Mouse (Mus musculus): Measurements from ENCODE around the gene Gse1. TPM values are rescaled to one million over a fixed set of nuclear protein-coding genes. Genes with fewer than 3 reads are reported as not detected.

Gene Gse1
- polyA plus RNA-seq, 1 experiment from 2014 or later = 6.9 TPM

DNA sequence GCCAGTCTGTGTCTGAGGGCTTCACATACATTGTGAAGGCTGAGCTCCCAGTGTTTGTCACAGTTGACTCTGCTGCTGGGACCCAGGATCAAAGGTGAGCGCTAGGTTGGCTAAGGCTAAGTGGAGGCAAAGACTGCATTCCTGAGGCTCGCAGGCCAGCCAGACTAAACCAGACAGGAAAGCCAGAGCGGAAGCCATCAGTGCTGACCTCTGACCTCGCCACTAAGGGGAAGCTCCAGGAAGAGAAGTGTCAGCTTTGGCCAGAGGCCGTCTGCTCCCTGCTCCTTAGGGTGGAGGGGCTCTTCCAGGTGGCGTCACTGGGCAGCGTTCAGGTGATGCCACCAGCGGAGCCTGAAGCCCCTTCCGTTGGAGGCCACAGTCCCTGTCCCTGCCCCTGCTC, 347.5 kb downstream of the Gse1 start:
- H3K27ac ChIP-seq (ENCODE audit: low read length) = no peak overlapping the region
- no peak overlapping the region for H3K4me2 ChIP-seq (ENCODE audit: low read depth, low read length)
- H3K9me3 ChIP-seq (replicated peaks; ENCODE audit: control insufficient read depth, low read length) = no peaks in the 10 kb centered on the region
- no peak overlapping the region for H3K9ac ChIP-seq (ENCODE audit: low read length)
- no peak for ATAC-seq (ENCODE audit: insufficient read depth, low FRiP score)
- peaks cover 51% of the 10 kb centered on the region for H3K36me3 ChIP-seq (ENCODE audit: control insufficient read depth, insufficient read depth, low read length)
- WGBS = 63% methylated on average over 9 of the region's 9 CpGs
- no peaks in the 10 kb centered on the region for H3K4me1 ChIP-seq (ENCODE audit: control insufficient read depth, insufficient read depth, low read length)
- H3K4me3 ChIP-seq (replicated peaks; ENCODE audit: low read length) = no peak overlapping the region
- H3K27me3 ChIP-seq (ENCODE audit: control insufficient read depth, insufficient read depth, low read length) = no peaks in the 10 kb centered on the region

DNA sequence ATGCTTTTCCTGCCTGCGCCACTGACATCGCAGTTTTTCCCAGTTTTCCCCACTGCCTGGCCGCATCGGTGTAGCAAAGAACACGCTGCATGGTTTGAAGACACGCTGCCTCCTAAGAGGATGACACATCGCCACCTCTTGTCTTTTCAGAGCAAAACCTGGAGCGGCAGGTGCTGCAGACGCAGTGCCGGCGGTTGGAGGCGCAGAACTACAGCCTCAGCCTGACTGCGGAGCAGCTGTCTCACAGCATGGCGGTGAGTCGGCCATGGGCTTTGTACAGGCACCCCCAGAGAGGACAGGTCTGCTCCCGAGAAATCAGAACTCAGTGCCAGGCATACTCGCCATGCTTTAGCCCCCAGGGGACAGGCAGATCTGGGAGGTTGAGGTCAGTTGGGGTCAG, 349.6 kb downstream of the Gse1 start:
- H3K4me2 ChIP-seq (ENCODE audit: low read depth, low read length) = no peak overlapping the region
- no peak for ATAC-seq (ENCODE audit: insufficient read depth, low FRiP score)
- H3K4me1 ChIP-seq (ENCODE audit: control insufficient read depth, insufficient read depth, low read length) = no peaks in the 10 kb centered on the region
- no peak overlapping the region for H3K9ac ChIP-seq (ENCODE audit: low read length)
- H3K27me3 ChIP-seq (ENCODE audit: control insufficient read depth, insufficient read depth, low read length) = no peaks in the 10 kb centered on the region
- peaks cover 55% of the 10 kb centered on the region for H3K36me3 ChIP-seq (ENCODE audit: control insufficient read depth, insufficient read depth, low read length)
- H3K4me3 ChIP-seq (replicated peaks; ENCODE audit: low read length) = no peak overlapping the region
- no peak overlapping the region for H3K27ac ChIP-seq (ENCODE audit: low read length)
- 92% methylated on average over 17 of the region's 17 CpGs for WGBS
- H3K9me3 ChIP-seq (replicated peaks; ENCODE audit: control insufficient read depth, low read length) = no peaks in the 10 kb centered on the region

DNA sequence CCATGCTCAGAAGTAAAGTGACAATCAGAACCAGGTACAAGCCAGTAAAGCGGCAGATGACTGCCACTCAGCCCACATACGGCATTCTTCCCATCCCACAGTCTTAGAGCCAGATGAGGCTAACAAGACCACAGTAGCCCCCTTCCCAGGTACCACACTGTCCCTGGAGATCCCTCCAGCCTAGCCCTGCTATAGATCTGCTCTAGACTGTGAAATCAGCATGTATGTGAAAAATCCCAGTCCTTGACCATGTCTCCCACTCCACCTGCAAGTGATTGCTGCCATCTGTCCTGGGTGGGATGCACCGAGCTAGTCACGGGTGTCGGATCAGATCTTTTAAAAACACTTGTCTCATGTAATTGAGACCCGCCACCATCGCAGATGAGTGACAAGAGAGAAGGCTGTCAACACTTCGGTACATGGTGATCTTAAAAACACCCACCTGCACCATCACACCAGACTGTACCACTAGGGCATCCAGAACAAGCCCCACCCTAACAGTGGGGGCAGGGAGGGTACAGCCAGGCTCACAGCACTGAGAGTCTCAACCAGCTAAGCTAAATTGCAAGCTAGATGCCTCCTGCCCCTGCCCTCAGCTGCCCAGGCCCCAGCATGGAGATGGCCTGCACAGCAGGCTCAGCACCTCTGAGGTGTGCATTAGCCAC, 352.2 kb downstream of the Gse1 start:
- Histone ChIP-seq H3K27me3 (ENCODE audit: control insufficient read depth, insufficient read depth, low read length) (no peaks in the 10 kb centered on the region), H3K9ac (ENCODE audit: low read length) (no peak overlapping the region), H3K4me3 (replicated peaks; ENCODE audit: low read length) (no peak overlapping the region), H3K4me2 (ENCODE audit: low read depth, low read length) (no peak overlapping the region), H3K9me3 (replicated peaks; ENCODE audit: control insufficient read depth, low read length) (no peaks in the 10 kb centered on the region), H3K36me3 (ENCODE audit: control insufficient read depth, insufficient read depth, low read length) (peaks cover 47% of the 10 kb centered on the region), H3K4me1 (ENCODE audit: control insufficient read depth, insufficient read depth, low read length) (no peaks in the 10 kb centered on the region), H3K27ac (ENCODE audit: low read length) (no peak overlapping the region)
- whole genome bisulfite sequencing = 91% methylated on average over 8 of the region's 8 CpGs
- no peak for ATAC-seq (ENCODE audit: insufficient read depth, low FRiP score)

DNA sequence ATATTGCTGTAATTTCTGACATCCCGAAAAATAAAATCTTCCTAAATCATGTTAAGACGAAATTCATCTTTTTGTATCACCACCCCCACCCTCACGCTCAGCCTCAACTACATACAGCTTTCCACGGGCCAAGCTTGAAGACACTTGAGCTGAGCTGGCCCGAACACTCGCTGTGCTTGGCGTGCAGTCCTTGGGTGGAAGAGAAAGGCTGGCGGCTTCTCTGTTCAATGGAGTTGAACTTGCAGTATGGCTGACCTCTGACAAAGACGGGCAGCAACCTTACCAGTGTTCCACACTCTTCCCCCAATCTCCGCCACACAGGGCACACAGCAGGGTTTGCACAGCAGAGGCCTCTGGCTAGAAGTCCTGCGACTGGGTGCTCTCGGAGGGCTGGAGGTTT, 353.1 kb downstream of the Gse1 start:
- H3K9me3 ChIP-seq (replicated peaks; ENCODE audit: control insufficient read depth, low read length) = no peaks in the 10 kb centered on the region
- ATAC-seq (ENCODE audit: insufficient read depth, low FRiP score) = no peak
- H3K36me3 ChIP-seq (ENCODE audit: control insufficient read depth, insufficient read depth, low read length) = peaks cover 47% of the 10 kb centered on the region
- no peak overlapping the region for H3K27ac ChIP-seq (ENCODE audit: low read length)
- no peaks in the 10 kb centered on the region for H3K27me3 ChIP-seq (ENCODE audit: control insufficient read depth, insufficient read depth, low read length)
- H3K4me1 ChIP-seq (ENCODE audit: control insufficient read depth, insufficient read depth, low read length) = no peaks in the 10 kb centered on the region
- no peak overlapping the region for H3K9ac ChIP-seq (ENCODE audit: low read length)
- WGBS = 90% methylated on average over 12 of the region's 12 CpGs
- no peak overlapping the region for H3K4me3 ChIP-seq (replicated peaks; ENCODE audit: low read length)
- no peak overlapping the region for H3K4me2 ChIP-seq (ENCODE audit: low read depth, low read length)

DNA sequence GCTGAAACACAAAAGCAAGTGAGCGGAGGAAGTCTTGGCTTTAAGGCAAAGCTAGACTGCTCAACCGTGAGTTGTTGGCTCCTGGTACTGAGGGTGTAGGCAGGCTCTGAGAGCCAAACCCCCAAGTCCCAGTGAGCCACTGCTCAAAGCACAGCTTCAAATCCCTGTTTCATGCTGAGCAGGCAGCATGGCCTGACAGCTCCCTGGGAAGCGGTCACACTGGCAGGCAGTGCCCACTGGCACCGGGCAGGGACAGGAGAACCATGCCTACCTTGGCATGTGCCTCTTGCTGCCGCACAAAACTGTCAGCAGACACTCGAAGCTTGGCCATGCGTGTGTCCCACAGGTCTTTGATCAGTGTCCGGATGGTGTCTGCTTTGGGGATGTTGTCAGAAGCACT, 353.6 kb downstream of the Gse1 start:
- H3K4me1 ChIP-seq (ENCODE audit: control insufficient read depth, insufficient read depth, low read length) = no peaks in the 10 kb centered on the region
- H3K4me2 ChIP-seq (ENCODE audit: low read depth, low read length) = no peak overlapping the region
- WGBS = 93% methylated on average over 8 of the region's 8 CpGs
- H3K36me3 ChIP-seq (ENCODE audit: control insufficient read depth, insufficient read depth, low read length) = peaks cover 46% of the 10 kb centered on the region
- H3K27me3 ChIP-seq (ENCODE audit: control insufficient read depth, insufficient read depth, low read length) = no peaks in the 10 kb centered on the region
- no peak overlapping the region for H3K9ac ChIP-seq (ENCODE audit: low read length)
- no peaks in the 10 kb centered on the region for H3K9me3 ChIP-seq (replicated peaks; ENCODE audit: control insufficient read depth, low read length)
- no peak overlapping the region for H3K27ac ChIP-seq (ENCODE audit: low read length)
- ATAC-seq (ENCODE audit: insufficient read depth, low FRiP score) = no peak
- H3K4me3 ChIP-seq (replicated peaks; ENCODE audit: low read length) = no peak overlapping the region

DNA sequence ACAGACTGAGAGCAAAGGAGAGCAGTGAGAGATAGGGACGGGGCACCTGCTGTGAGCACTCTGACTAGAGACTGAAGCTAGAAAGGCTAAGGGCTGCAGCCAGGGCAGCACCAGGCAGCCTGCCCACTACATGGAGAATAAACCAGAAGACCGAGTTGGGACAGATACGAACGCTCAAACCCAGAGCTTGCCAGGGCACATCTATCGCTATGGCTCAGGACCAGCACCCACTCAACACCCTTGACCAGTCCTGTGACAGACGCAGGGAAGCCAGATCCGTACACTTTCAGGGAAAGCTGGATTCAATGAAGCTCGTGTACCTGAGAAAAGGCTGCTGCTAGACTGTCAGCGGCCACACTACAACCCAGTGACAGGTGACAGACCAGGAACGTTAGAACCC, 357.3 kb downstream of the Gse1 start:
- peaks cover 11% of the 10 kb centered on the region for H3K4me1 ChIP-seq (ENCODE audit: control insufficient read depth, insufficient read depth, low read length)
- no peaks in the 10 kb centered on the region for H3K9me3 ChIP-seq (replicated peaks; ENCODE audit: control insufficient read depth, low read length)
- H3K36me3 ChIP-seq (ENCODE audit: control insufficient read depth, insufficient read depth, low read length) = peaks cover 17% of the 10 kb centered on the region
- no peaks in the 10 kb centered on the region for H3K27me3 ChIP-seq (ENCODE audit: control insufficient read depth, insufficient read depth, low read length)
- H3K27ac ChIP-seq (ENCODE audit: low read length) = no peak overlapping the region
- no peak for ATAC-seq (ENCODE audit: insufficient read depth, low FRiP score)
- no peak overlapping the region for H3K4me3 ChIP-seq (replicated peaks; ENCODE audit: low read length)
- no peak overlapping the region for H3K9ac ChIP-seq (ENCODE audit: low read length)
- WGBS = 90% methylated on average over 10 of the region's 10 CpGs
- H3K4me2 ChIP-seq (ENCODE audit: low read depth, low read length) = no peak overlapping the region

DNA sequence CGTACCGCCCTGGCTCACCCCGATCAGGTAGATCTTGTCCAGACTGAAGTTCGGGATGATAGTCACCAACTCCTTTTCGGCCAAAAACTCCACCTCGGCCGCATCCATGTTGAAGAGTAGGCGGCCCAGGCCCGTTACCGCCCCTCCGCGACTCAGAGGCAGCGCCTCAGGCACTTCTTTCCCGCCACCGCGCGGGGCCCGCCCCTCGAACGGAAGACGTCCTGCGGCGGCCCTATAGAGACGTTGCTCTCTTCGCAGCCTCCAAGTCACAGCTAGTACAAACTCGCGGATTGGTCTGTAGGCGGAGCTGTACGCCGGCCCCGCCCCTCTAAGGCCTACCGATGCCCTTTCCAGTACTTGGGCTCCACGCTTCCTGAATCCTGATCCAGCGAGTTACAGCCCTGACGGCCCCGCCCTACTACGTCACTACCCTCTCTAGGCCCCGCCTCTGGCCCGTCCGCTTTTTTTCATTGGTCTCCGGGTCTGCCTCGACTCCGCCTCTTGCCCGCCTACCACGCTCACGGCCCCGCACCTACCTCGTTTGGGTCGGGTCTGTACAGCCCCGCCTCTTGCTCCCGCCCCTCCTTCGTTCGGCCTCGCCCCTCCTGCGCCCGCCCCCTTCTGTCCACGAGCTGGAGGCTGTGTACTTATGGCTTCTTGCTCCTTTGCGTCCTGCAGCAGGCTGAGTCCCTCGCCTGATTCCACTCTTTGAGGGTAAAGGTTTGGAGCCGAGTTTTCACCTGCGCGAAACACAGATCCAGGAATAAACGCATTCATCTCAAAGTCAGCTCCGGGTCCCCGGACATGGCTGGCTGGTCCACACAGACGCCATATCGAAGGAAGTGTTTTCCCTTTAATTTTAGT, 360.9 kb downstream of the Gse1 start, which contains the start of gene Gins2:
Gene Gins2, minus strand, starts transcription at position 397 of the 864 bp plus-strand sequence.
- under 1% methylated on average over 67 of the region's 67 CpGs for WGBS
- Histone ChIP-seq H3K4me3 (replicated peaks; ENCODE audit: low read length) (peak within 1 kb of the TSS; percentile 79), H3K27me3 (ENCODE audit: control insufficient read depth, insufficient read depth, low read length) (no peaks in the 10 kb centered on the region), H3K9me3 (replicated peaks; ENCODE audit: control insufficient read depth, low read length) (no peaks in the 10 kb centered on the region), H3K9ac (ENCODE audit: low read length) (peak within 1 kb of the TSS; percentile 84), H3K4me2 (ENCODE audit: low read depth, low read length) (peak within 1 kb of the TSS; percentile 94), H3K36me3 (ENCODE audit: control insufficient read depth, insufficient read depth, low read length) (0 out of 2 replicates have a peak, but pooled peaks cover 6% of the 10 kb centered on the region), H3K4me1 (ENCODE audit: control insufficient read depth, insufficient read depth, low read length) (peaks cover 11% of the 10 kb centered on the region), H3K27ac (ENCODE audit: low read length) (peak within 1 kb of the TSS; percentile 50)
- peak; percentile 98 for ATAC-seq (ENCODE audit: insufficient read depth, low FRiP score)

DNA sequence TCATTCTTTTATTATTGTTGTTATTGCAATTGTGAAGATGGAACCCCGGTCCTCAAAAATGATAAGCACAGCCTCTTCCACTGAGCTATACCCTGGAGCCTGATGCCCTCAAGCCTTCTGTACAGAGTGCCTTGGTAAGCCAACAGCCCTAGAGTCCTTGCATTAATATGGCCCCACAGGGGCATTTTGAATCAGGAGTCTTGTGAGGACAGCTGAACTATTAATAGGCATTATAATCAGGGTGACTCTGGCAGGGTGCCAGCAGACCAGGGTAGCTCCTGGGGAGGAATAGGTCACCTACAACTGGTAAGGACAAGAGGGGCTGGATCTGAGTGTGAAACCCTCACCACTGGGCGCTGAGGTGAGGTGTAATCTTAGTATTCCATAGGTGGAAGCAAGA, 361.7 kb downstream of the Gse1 start:
- no peaks in the 10 kb centered on the region for H3K27me3 ChIP-seq (ENCODE audit: control insufficient read depth, insufficient read depth, low read length)
- H3K9ac ChIP-seq (ENCODE audit: low read length) = peak overlapping the region; percentile 64
- H3K36me3 ChIP-seq (ENCODE audit: control insufficient read depth, insufficient read depth, low read length) = 0 out of 2 replicates have a peak, but pooled peaks cover 6% of the 10 kb centered on the region
- peak overlapping the region; percentile 55 for H3K4me3 ChIP-seq (replicated peaks; ENCODE audit: low read length)
- H3K27ac ChIP-seq (ENCODE audit: low read length) = peak overlapping the region; percentile 43; the same call in 1 of the 2 replicates
- ATAC-seq (ENCODE audit: insufficient read depth, low FRiP score) = no peak
- H3K4me1 ChIP-seq (ENCODE audit: control insufficient read depth, insufficient read depth, low read length) = peaks cover 11% of the 10 kb centered on the region
- 50% methylated on average over 2 of the region's 2 CpGs for WGBS
- peak overlapping the region; percentile 59 for H3K4me2 ChIP-seq (ENCODE audit: low read depth, low read length)
- H3K9me3 ChIP-seq (replicated peaks; ENCODE audit: control insufficient read depth, low read length) = no peaks in the 10 kb centered on the region

DNA sequence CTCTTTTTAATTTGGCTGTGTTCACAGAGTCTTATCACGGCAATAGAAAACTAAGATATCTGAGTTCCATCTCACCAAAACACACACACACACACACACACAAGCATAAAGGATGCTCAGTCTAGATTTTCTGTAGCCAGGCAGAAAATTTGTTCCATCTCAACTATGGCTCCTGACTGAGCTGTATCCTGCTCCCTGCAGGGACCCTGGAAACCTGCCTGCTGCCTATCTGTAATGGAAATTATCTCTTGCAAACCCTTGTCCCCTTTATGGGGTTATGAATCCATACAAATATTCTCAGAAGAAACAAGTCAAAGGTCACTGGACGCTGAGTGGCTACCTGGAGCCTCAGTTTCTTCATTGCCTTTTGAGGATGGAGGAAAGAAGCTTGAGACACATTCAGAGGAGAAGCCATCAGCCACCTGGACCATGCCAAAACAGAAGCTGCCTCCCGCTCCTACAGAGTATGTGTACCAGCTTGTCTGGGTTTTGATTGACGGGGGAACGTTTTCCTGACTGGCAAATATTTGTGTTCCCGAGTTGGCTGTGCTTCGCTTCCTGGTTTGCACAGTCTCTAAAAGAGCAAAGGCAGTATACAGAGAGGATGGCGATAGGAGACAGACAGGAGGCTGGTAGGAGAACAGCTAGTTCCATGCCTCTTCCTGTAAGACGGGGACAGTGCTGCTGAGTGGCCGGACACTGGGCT, 363.5 kb downstream of the Gse1 start:
- Histone ChIP-seq H3K9me3 (replicated peaks; ENCODE audit: control insufficient read depth, low read length) (no peaks in the 10 kb centered on the region), H3K4me2 (ENCODE audit: low read depth, low read length) (no peak overlapping the region), H3K27me3 (ENCODE audit: control insufficient read depth, insufficient read depth, low read length) (no peaks in the 10 kb centered on the region), H3K4me3 (replicated peaks; ENCODE audit: low read length) (no peak overlapping the region), H3K27ac (ENCODE audit: low read length) (peak overlapping the region; percentile 15; the same call in 1 of the 2 replicates), H3K4me1 (ENCODE audit: control insufficient read depth, insufficient read depth, low read length) (peaks cover 11% of the 10 kb centered on the region), H3K9ac (ENCODE audit: low read length) (no peak overlapping the region), H3K36me3 (ENCODE audit: control insufficient read depth, insufficient read depth, low read length) (no peaks in the 10 kb centered on the region)
- 45% methylated on average over 10 of the region's 10 CpGs for WGBS
- no peak for ATAC-seq (ENCODE audit: insufficient read depth, low FRiP score)

Data from stomach, embryonic 16.5 days (tissue).